Mouse (Mus musculus): ENCODE results near the gene Mef2d. TPM values are rescaled to one million over a fixed set of nuclear protein-coding genes. Genes with fewer than 3 reads are reported as not detected.
"Not testable (repeated sequence)": the region's sequence is repeated elsewhere in the genome, so short reads cannot be mapped to it uniquely, and the experiment has no call there.

The Mef2d gene
- polyA plus RNA-seq, 1 experiment from 2014 or later: 15.1 TPM

- Histone ChIP-seq H3K27ac (no peak overlapping the region), H3K36me3 (peaks cover 95% of the 10 kb centered on the region)
These were observed 18.7 kb downstream of the Mef2d start for GRCm38 (mm10) chr3:88160856-88161255.

DNA sequence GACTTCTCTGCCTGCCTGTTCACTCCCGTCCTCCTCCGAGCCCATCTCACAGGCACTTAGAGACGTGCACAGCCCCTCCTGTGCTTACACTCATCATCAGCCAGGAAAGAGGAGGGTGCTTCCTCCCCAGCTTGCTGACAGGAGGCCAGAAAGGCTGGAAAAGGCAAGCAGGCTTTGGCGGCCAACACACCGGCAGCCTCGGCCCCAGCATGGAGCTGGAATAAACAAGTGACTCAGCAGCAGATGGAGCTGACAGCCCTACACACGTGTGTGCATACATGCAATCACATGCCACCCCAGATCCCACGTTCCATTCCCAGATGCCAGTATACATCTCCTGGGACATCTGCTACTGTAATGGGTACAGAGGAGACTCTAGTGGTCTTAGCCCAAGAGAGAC is 20.1 kb downstream of the Mef2d start:
- WGBS: 87% methylated on average over 8 of the region's 8 CpGs
- Histone ChIP-seq H3K4me1 (replicated peaks) (peaks cover 25% of the 10 kb centered on the region), H3K27me3 (ENCODE audit: insufficient read depth, poor library complexity, severe bottlenecking) (no peaks in the 10 kb centered on the region), H3K9me3 (no peaks in the 10 kb centered on the region), H3K27ac (no peak overlapping the region), H3K4me3 (no peak overlapping the region), H3K36me3 (peaks cover 95% of the 10 kb centered on the region)
- DNase-seq (ENCODE audit: low spot score): no peak

More at GRCm38 (mm10) chr3:88160856-88161255, 18.7 kb downstream of the Mef2d start:
- Histone ChIP-seq H3K4me3 (no peak overlapping the region), H3K27me3 (ENCODE audit: insufficient read depth, poor library complexity, severe bottlenecking) (no peaks in the 10 kb centered on the region), H3K9me3 (no peaks in the 10 kb centered on the region), H3K4me1 (replicated peaks) (peaks cover 27% of the 10 kb centered on the region)
- WGBS: 85% methylated on average over 6 of the region's 6 CpGs
- no peak for DNase-seq (ENCODE audit: low spot score)

GRCm38 (mm10) chr3:88162811-88163210 is 20.6 kb downstream of the Mef2d start:
- Histone ChIP-seq H3K27me3 (ENCODE audit: insufficient read depth, poor library complexity, severe bottlenecking) (no peaks in the 10 kb centered on the region), H3K4me3 (no peak overlapping the region), H3K4me1 (replicated peaks) (peaks cover 19% of the 10 kb centered on the region), H3K36me3 (peaks cover 98% of the 10 kb centered on the region), H3K27ac (no peak overlapping the region), H3K9me3 (no peaks in the 10 kb centered on the region)
- 79% methylated on average over 4 of the region's 4 CpGs for WGBS
- no peak for DNase-seq (ENCODE audit: low spot score)

- H3K36me3 ChIP-seq: peaks cover 97% of the 10 kb centered on the region
These were observed 21.7 kb downstream of the Mef2d start for GRCm38 (mm10) chr3:88163847-88164246.

GRCm38 (mm10) chr3:88164263-88164662 is 22.1 kb downstream of the Mef2d start:
- Histone ChIP-seq H3K4me3 (no peak overlapping the region), H3K27ac (peak overlapping the region; percentile 50; the same call in 1 of the 2 replicates), H3K36me3 (peaks cover 97% of the 10 kb centered on the region), H3K27me3 (ENCODE audit: insufficient read depth, poor library complexity, severe bottlenecking) (no peaks in the 10 kb centered on the region), H3K4me1 (replicated peaks) (peaks cover 12% of the 10 kb centered on the region), H3K9me3 (no peaks in the 10 kb centered on the region)
- 56% methylated on average over 3 of the region's 3 CpGs for WGBS
- DNase-seq (ENCODE audit: low spot score): no peak

More at GRCm38 (mm10) chr3:88163847-88164246, 21.7 kb downstream of the Mef2d start:
- H3K4me3 ChIP-seq: no peak overlapping the region
- H3K4me1 ChIP-seq (replicated peaks): peaks cover 12% of the 10 kb centered on the region
- no peak for DNase-seq (ENCODE audit: low spot score)
- H3K9me3 ChIP-seq: no peaks in the 10 kb centered on the region
- no peaks in the 10 kb centered on the region for H3K27me3 ChIP-seq (ENCODE audit: insufficient read depth, poor library complexity, severe bottlenecking)
- WGBS: 77% methylated on average over 3 of the region's 3 CpGs
- H3K27ac ChIP-seq: no peak overlapping the region

- Histone ChIP-seq H3K4me1 (replicated peaks) (peaks cover 12% of the 10 kb centered on the region), H3K9me3 (no peaks in the 10 kb centered on the region), H3K27me3 (ENCODE audit: insufficient read depth, poor library complexity, severe bottlenecking) (no peaks in the 10 kb centered on the region), H3K36me3 (peaks cover 97% of the 10 kb centered on the region), H3K27ac (no peak overlapping the region), H3K4me3 (no peak overlapping the region)
- 91% methylated on average over 5 of the region's 5 CpGs for WGBS
- DNase-seq (ENCODE audit: low spot score): no peak
These were observed 23.9 kb downstream of the Mef2d start for GRCm38 (mm10) chr3:88166056-88166455.

DNA sequence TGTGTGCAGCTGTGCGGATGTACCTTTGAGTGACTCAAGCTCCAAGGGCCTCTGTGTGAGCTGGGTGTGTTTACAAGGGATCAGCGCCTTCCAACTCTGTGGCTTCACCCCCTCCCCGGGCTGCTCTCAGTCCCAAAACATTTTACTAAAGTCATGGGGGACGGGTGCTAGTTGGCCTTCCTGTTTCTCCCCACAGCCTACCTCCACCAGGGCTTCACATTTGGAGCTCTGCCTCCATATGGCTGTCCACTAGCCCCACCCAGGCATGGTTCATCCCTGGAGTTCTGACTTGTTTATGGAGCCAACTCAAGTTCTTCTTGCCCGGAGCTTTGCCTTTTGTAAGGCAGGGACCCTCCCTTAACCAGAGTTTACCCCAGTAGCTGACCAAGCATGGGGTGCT is 28.2 kb downstream of the Mef2d start:
- H3K27me3 ChIP-seq (ENCODE audit: insufficient read depth, poor library complexity, severe bottlenecking): no peaks in the 10 kb centered on the region
- H3K9me3 ChIP-seq: no peaks in the 10 kb centered on the region
- DNase-seq (ENCODE audit: low spot score): no peak
- peaks cover 87% of the 10 kb centered on the region for H3K36me3 ChIP-seq
- no peak overlapping the region for H3K27ac ChIP-seq
- no peaks in the 10 kb centered on the region for H3K4me1 ChIP-seq (replicated peaks)
- 86% methylated on average over 5 of the region's 5 CpGs for WGBS
- H3K4me3 ChIP-seq: no peak overlapping the region

DNA sequence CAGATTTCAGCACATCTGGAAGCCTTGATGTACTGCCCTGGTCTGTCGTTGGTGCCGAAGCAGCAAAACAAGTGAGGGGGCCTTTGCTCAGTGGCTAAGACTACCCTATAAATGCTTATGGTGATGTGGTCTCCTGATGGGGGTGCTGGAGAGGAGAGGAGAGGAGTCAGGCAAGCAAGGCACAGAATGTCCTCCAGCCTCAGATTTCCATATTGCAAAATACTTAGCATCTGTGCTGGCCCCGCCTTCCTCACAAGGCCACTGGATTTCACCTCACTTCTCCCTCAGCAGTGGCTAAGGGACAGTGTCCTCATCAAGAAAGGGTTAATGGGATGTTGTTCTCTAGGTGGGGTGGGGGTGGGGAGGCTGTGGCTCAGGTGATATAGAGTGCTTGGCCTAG is 30.3 kb downstream of the Mef2d start:
- DNase-seq (ENCODE audit: low spot score): no peak
- H3K27me3 ChIP-seq (ENCODE audit: insufficient read depth, poor library complexity, severe bottlenecking): no peaks in the 10 kb centered on the region
- 90% methylated on average over 3 of the region's 3 CpGs for WGBS
- peaks cover 9% of the 10 kb centered on the region for H3K4me1 ChIP-seq (replicated peaks)
- no peak overlapping the region for H3K27ac ChIP-seq
- no peaks in the 10 kb centered on the region for H3K9me3 ChIP-seq
- peaks cover 68% of the 10 kb centered on the region for H3K36me3 ChIP-seq
- H3K4me3 ChIP-seq: no peak overlapping the region

- peaks cover 58% of the 10 kb centered on the region for H3K36me3 ChIP-seq
- H3K4me3 ChIP-seq: no peak overlapping the region
- peaks cover 9% of the 10 kb centered on the region for H3K4me1 ChIP-seq (replicated peaks)
- no peaks in the 10 kb centered on the region for H3K27me3 ChIP-seq (ENCODE audit: insufficient read depth, poor library complexity, severe bottlenecking)
- peak; percentile 55 for DNase-seq (ENCODE audit: low spot score)
- WGBS: 50% methylated on average over 3 of the region's 3 CpGs
- no peaks in the 10 kb centered on the region for H3K9me3 ChIP-seq
- no peak overlapping the region for H3K27ac ChIP-seq
These were observed 31.2 kb downstream of the Mef2d start for GRCm38 (mm10) chr3:88173375-88173774.

DNA sequence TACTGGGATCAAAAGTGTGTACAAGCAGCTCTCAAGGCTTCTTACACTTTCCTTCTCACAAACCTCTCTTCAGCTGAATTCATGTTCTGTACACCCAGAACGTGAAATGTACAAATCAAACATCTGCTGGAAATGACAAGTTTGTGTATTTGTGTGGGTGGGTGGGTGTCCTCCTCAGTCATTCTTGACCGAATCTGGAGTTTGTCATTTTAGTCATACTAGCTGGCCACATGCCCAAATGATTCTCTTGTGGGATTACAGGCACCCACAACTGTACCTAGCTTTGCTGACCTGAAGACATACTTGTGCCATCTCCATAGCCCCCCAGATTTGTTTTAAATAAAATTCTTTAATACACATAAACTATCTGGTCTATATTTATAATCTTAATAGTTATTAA is 32.7 kb downstream of the Mef2d start:
- Histone ChIP-seq H3K4me1 (replicated peaks) (peaks cover 9% of the 10 kb centered on the region), H3K27ac (no peak overlapping the region), H3K27me3 (ENCODE audit: insufficient read depth, poor library complexity, severe bottlenecking) (no peaks in the 10 kb centered on the region), H3K4me3 (no peak overlapping the region), H3K36me3 (peaks cover 44% of the 10 kb centered on the region), H3K9me3 (no peaks in the 10 kb centered on the region)
- 89% methylated on average over 2 of the region's 2 CpGs for WGBS
- no peak for DNase-seq (ENCODE audit: low spot score)

DNA sequence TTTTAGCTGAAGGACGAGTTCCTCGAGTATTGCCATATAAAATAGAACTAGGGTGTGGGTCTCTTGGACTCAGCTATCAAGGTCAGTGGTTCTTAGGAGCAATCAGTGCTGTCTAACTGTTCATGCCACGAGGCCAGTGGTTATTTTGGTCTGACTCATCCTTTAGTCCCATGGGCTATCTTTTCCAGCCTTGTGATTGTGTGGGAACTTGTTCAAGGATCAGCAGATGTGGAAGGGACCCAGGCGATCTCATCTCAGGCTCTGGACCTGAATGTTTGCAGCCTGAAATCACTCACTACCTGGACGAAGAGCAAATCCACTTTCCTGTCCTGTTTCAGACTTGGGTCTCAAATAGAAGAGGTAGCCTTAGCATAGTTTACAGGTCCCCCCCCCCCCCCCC is 34.9 kb downstream of the Mef2d start:
- H3K4me3 ChIP-seq: peak overlapping the region; percentile 74
- H3K4me1 ChIP-seq (replicated peaks): peaks cover 9% of the 10 kb centered on the region
- DNase-seq (ENCODE audit: low spot score): no peak
- H3K27me3 ChIP-seq (ENCODE audit: insufficient read depth, poor library complexity, severe bottlenecking): peaks cover 7% of the 10 kb centered on the region; the same call in 1 of the 2 replicates
- H3K36me3 ChIP-seq: peaks cover 23% of the 10 kb centered on the region; the same call in 1 of the 2 replicates
- WGBS: 76% methylated on average over 5 of the region's 5 CpGs
- H3K27ac ChIP-seq: peak overlapping the region; percentile 99
- H3K9me3 ChIP-seq: no peaks in the 10 kb centered on the region

- Histone ChIP-seq H3K36me3 (peaks cover 18% of the 10 kb centered on the region; the same call in 1 of the 2 replicates), H3K9me3 (no peaks in the 10 kb centered on the region), H3K4me3 (peak overlapping the region; percentile 74), H3K27me3 (ENCODE audit: insufficient read depth, poor library complexity, severe bottlenecking) (peaks cover 12% of the 10 kb centered on the region; the same call in 1 of the 2 replicates), H3K27ac (peak overlapping the region; percentile 99), H3K4me1 (replicated peaks) (peaks cover 9% of the 10 kb centered on the region)
- under 1% methylated on average over 49 of the region's 49 CpGs for WGBS
- peak; percentile 99 for DNase-seq (ENCODE audit: low spot score)
These were observed 35.6 kb downstream of the Mef2d start for GRCm38 (mm10) chr3:88177562-88178345.

DNA sequence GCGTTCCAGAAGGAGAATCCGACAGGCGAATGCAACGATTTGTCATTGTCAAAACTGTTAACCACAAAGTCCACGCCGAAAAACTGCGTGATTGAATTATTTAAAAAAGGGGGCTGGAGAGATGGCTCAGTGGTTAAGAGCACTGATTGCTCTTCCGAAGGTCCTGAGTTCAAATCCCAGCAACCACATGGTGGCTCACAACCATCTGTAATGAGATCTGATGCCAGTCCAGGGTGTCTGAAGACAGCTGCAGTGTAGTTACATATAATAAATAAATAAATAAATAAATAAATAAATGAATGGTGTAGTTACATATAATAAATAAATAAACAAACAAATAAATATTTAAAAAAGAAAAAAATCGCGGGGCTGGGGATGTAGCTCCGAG is 36.2 kb downstream of the Mef2d start:
- Histone ChIP-seq H3K4me3 (peak overlapping the region; percentile 74), H3K27ac (peak overlapping the region; percentile 99), H3K36me3 (peaks cover 14% of the 10 kb centered on the region; the same call in 1 of the 2 replicates), H3K27me3 (ENCODE audit: insufficient read depth, poor library complexity, severe bottlenecking) (peaks cover 16% of the 10 kb centered on the region; the same call in 1 of the 2 replicates)
- not testable (repeated sequence) for DNase-seq (ENCODE audit: low spot score); H3K9me3 ChIP-seq; H3K4me1 ChIP-seq (replicated peaks)
- 39% methylated on average over 11 of the region's 11 CpGs for WGBS

Measured in hindbrain, embryonic 10.5 days (tissue).